Mouse (Mus musculus) neural tube, embryonic 14.5 days (tissue): ENCODE results near the gene Acot7. TPM values are rescaled to one million over a fixed set of nuclear protein-coding genes. Genes with fewer than 3 reads are reported as not detected.

Experiments used
- ATAC-seq: fragments of 200-750 bp; cut with Nextera tagmentation; 2 replicates; pipeline ENCODE4 v1.8.0; 2017; ENCODE audit warnings: low read depth, mild to moderate bottlenecking, moderate TSS enrichment, moderate library complexity
- H3K27ac ChIP-seq: fragments of 300-500 bp; sonication (generic); 2 replicates; pipeline ENCODE4 v1.5.1; 2014; ENCODE audit warnings: low read depth, mild to moderate bottlenecking, control low read depth, low read length, moderate library complexity, mixed read lengths
- H3K27me3 ChIP-seq: fragments of 300-500 bp; sonication (generic); 2 replicates; pipeline ENCODE4 v1.6.1; 2014; ENCODE audit warnings: low read length; ENCODE audit not compliant: control insufficient read depth, insufficient read depth
- H3K36me3 ChIP-seq: fragments of 300-500 bp; sonication (generic); 2 replicates; pipeline ENCODE4 v1.6.1; 2014; ENCODE audit warnings: low read length, mixed read lengths; ENCODE audit not compliant: control insufficient read depth, insufficient read depth
- H3K4me1 ChIP-seq: fragments of 300-500 bp; sonication (generic); 2 replicates; pipeline ENCODE4 v1.6.1; 2014; ENCODE audit warnings: low read length; ENCODE audit not compliant: control insufficient read depth, insufficient read depth
- H3K4me2 ChIP-seq: fragments of 300-500 bp; sonication (generic); 2 replicates; pipeline ENCODE4 v1.6.1; 2014; ENCODE audit warnings: mild to moderate bottlenecking, low read depth, low read length, control low read depth
- H3K4me3 ChIP-seq: fragments of 300-500 bp; sonication (generic); 2 replicates; pipeline ENCODE4 v1.5.1; 2014; ENCODE audit warnings: low read depth, low read length, control low read depth, mixed read lengths
- H3K9ac ChIP-seq: fragments of 300-500 bp; sonication (generic); replicated peaks from 2 replicates; pipeline ENCODE4 v1.6.1; 2014; ENCODE audit warnings: low read depth, mild to moderate bottlenecking, control low read depth, low read length, mixed read lengths
- H3K9me3 ChIP-seq: fragments of 300-500 bp; sonication (generic); 2 replicates; pipeline ENCODE4 v1.6.1; 2016; ENCODE audit warnings: low read length; ENCODE audit not compliant: control insufficient read depth
- WGBS: fragments of 180-500 bp; shearing (Covaris S2); extraction: QIAGEN DNeasy Blood & Tissue Kit; methylation state at CpG from one replicate; pipeline ENCODE4 v1.1.7; 2014; 5-methylcytosine and 5-hydroxymethylcytosine counted together
- polyA plus RNA-seq: library from polyadenylated mRNA; unstranded; fragments of >200 nt; fragmentation: Nextera tagmentation; extraction: Ambion mirVana; gene quantifications from 2 replicates; pipeline ENCODE4 v1.2.1, GENCODE M21; 2014

Acot7 gene
- polyA plus RNA-seq, 1 experiment from 2014 or later: 348 TPM

DNA sequence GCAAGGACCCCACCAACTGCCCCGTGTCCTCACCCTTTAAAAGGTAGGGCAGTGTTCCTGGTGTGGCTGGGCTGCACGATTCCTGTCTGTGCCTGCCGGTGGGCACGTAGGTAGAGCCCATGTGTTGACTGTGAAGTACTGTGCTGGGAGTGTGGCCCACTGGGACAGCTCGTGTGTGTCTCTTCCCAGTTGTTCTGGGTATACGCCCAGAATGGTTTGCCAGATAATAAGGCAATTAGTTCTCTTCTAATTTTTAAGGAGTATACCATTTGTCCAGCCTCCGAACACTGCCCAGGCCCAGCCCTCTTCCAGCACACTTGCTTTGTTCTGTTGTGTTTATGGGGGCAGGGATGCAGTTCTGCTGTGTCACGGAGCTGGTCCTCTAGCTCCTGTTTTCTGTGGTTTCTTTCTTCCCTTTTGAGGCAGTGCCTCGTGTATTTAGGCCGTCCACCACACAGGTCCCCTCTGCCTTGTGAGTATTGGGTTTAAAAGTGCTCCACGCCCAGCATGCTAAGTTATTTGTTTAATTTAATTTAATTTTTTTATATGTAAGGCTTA is 12.2 kb downstream of the Acot7 start:
- Histone ChIP-seq H3K4me1 (peaks cover 11% of the 10 kb centered on the region), H3K36me3 (no peaks in the 10 kb centered on the region), H3K9me3 (no peaks in the 10 kb centered on the region), H3K4me2 (no peak overlapping the region), H3K27me3 (no peaks in the 10 kb centered on the region), H3K9ac (no peak overlapping the region), H3K4me3 (no peak overlapping the region), H3K27ac (no peak overlapping the region)
- 51% methylated on average over 11 of the region's 11 CpGs for WGBS
- ATAC-seq: no peak

DNA sequence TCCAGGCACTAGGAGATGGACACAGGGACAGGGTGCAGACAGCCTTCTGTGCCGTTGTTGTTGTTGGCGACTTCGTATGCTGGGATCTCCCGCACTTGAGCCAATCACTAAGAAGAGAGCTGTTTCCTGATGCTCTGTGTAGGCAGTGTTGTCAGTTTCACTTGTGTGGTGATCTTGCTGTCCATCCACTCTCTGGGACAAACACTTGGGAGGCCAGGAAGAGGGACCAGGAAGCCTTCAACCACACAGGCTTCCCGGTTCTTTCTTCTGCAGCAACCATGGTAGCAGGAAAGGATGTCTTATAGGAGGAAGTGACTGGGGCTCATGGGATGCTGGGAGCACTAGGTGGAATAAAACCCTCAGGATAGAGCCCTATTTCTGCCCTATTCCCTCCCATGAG is 12.8 kb downstream of the Acot7 start:
- Histone ChIP-seq H3K9ac (no peak overlapping the region), H3K4me1 (peaks cover 8% of the 10 kb centered on the region), H3K4me3 (no peak overlapping the region), H3K27ac (no peak overlapping the region; the same call in 1 of the 2 replicates), H3K27me3 (no peaks in the 10 kb centered on the region), H3K4me2 (no peak overlapping the region), H3K9me3 (no peaks in the 10 kb centered on the region), H3K36me3 (no peaks in the 10 kb centered on the region)
- WGBS: 74% methylated on average over 5 of the region's 5 CpGs
- ATAC-seq: no peak

DNA sequence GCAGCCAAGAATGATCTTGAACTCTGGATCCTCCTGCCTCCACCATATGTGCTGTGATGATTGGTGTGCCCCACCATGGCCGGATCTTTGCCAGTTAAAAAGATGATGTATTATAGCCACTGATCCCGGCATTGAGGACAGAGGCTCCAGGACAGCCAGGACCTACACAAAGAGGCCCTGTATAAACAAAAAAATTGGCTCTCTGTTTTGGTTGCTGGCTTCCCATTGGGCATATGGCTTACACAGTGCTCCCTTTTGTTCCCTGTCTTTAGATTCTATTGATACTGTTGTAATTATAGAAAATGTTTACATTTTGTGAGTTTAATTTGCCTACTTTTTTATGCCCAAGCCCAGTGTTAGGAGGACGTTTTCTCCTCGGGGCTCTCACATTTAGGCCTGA is 14.6 kb downstream of the Acot7 start:
- no peaks in the 10 kb centered on the region for H3K4me1 ChIP-seq
- no peaks in the 10 kb centered on the region for H3K9me3 ChIP-seq
- no peak overlapping the region for H3K27ac ChIP-seq
- H3K9ac ChIP-seq: no peak overlapping the region
- no peaks in the 10 kb centered on the region for H3K36me3 ChIP-seq
- no peak for ATAC-seq
- 43% methylated on average over 4 of the region's 4 CpGs for WGBS
- H3K4me3 ChIP-seq: no peak overlapping the region
- no peak overlapping the region for H3K4me2 ChIP-seq
- H3K27me3 ChIP-seq: no peaks in the 10 kb centered on the region

DNA sequence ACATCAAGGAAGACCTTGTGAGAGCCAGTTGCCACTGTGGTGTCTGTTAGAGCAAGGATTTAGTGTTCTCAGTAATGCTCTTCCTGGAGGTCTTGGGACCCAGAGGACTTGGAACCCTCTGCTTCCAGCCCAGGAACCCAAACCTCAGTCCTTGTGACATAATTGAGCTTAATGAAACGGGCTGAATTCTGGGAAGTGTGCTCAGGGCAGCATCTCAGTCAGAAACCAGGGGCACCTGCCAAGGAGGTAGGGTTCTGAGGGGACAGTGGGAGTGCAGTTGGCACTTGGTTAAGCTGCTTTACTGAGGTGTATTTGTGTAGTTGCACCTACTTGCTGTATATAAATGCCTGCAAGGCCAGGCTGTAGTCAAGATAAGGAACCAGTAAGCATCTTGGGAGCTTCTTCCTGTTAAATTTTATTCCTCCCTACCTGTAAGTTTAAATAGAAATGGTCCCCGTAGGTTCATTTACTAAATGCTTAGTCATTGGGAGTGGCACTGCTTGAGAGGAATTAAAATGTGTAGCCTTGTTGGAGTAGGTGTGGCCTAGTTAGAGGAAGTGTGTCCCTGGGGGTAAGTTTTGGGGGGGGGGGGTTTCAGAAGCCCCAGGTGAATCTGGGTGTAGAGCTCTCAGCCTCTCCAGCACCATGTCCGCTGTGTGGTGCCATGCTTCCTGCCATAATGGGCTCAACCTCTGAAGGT is 16.7 kb downstream of the Acot7 start:
- no peak overlapping the region for H3K9ac ChIP-seq
- no peak for ATAC-seq
- H3K9me3 ChIP-seq: no peaks in the 10 kb centered on the region
- WGBS: 84% methylated on average over 3 of the region's 3 CpGs
- no peaks in the 10 kb centered on the region for H3K36me3 ChIP-seq
- no peak overlapping the region for H3K4me2 ChIP-seq
- H3K27ac ChIP-seq: no peak overlapping the region
- no peaks in the 10 kb centered on the region for H3K4me1 ChIP-seq
- H3K4me3 ChIP-seq: no peak overlapping the region
- H3K27me3 ChIP-seq: no peaks in the 10 kb centered on the region

DNA sequence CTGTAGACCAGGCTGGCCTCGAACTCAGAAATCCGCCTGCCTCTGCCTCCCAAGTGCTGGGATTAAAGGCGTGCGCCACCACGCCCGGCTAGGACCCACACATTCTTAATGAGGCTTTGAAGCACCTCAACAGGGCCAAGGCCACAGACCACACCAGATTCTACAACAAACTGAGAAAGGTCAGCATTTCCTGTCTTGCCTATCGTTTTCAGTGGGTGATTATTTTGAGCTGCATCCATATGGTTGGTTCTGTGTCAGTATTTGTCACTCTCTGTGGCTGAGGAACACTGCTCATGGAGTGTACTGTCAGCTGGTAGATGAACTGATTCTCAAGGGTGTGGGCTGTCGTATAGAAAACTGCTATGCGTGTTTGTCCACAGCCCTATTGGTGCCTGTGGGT is 18.3 kb downstream of the Acot7 start:
- H3K36me3 ChIP-seq: no peaks in the 10 kb centered on the region
- no peak overlapping the region for H3K4me3 ChIP-seq
- H3K27me3 ChIP-seq: no peaks in the 10 kb centered on the region
- no peak overlapping the region for H3K9ac ChIP-seq
- 96% methylated on average over 7 of the region's 9 CpGs for WGBS
- H3K9me3 ChIP-seq: no peaks in the 10 kb centered on the region
- H3K27ac ChIP-seq: no peak overlapping the region
- no peaks in the 10 kb centered on the region for H3K4me1 ChIP-seq
- no peak for ATAC-seq
- no peak overlapping the region for H3K4me2 ChIP-seq

DNA sequence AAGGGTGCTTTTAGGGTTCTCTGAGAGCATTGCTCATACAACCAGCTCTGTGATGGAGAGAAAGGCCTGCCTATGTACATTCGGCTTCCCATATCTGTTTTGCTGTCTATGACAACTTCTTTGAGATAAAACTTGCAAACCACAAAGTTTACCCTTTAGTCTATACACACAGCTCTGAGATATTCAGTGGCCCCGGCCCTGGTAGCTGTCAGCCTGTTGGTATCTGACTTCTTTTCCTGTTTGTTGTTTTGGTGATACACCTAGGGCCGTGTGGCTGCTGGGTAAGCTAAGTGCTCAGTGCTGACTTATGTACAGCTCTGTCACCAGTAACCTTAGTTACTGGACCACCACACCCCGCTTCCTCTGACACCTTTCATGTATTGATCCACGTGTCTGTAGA is 19.6 kb downstream of the Acot7 start:
- Histone ChIP-seq H3K9ac (no peak overlapping the region), H3K27ac (no peak overlapping the region), H3K4me1 (no peaks in the 10 kb centered on the region), H3K9me3 (no peaks in the 10 kb centered on the region), H3K4me3 (no peak overlapping the region), H3K27me3 (no peaks in the 10 kb centered on the region), H3K4me2 (no peak overlapping the region), H3K36me3 (no peaks in the 10 kb centered on the region)
- no peak for ATAC-seq
- WGBS: 85% methylated on average over 5 of the region's 5 CpGs

DNA sequence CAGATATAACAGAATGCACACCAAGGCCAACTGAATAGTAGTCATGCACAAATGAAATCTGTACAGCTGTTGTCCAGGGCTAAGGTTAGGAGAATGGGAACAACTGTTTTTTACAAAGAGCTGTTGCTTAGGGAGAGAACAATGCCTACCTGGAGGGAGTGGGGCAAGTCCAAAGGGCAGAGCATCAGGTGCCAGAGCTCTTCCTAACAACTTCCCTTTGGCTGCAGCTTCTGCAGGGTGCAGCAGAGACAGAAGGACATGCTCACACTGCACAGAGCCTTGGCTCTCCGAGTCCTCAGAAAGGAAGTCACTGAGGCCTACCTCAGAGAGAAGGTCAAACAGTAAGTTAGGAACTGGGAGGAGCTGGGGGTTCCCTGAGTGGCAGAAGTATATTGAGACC is 21.7 kb downstream of the Acot7 start:
- Histone ChIP-seq H3K27me3 (no peaks in the 10 kb centered on the region), H3K4me2 (no peak overlapping the region), H3K27ac (no peak overlapping the region), H3K4me3 (no peak overlapping the region), H3K9me3 (no peaks in the 10 kb centered on the region), H3K9ac (no peak overlapping the region), H3K36me3 (no peaks in the 10 kb centered on the region), H3K4me1 (no peaks in the 10 kb centered on the region)
- ATAC-seq: no peak
- WGBS: 79% methylated on average over 1 of the region's 1 CpGs

DNA sequence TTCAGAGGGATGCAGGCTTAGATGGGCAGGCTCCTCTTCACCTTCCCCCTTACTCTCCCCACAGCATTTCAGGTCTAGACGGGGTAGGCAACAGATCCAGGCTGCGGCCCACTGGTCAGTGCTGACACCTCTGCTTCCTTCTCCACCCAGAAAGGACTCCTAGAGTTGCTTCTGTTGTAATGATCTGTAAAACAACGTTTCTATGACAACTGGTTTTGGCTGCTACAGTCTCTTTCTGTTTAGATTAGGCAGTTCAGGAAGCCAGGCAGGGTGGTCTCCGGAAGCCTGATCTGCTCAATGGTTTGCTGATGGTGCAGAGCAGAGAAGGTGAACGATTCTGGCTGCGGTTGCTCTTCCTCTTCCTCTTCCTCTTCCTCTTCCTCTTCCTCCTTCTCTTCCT is 23.6 kb downstream of the Acot7 start:
- Histone ChIP-seq H3K4me3 (no peak overlapping the region), H3K9ac (no peak overlapping the region), H3K9me3 (no peaks in the 10 kb centered on the region), H3K27ac (no peak overlapping the region), H3K4me2 (no peak overlapping the region), H3K4me1 (no peaks in the 10 kb centered on the region), H3K36me3 (no peaks in the 10 kb centered on the region), H3K27me3 (no peaks in the 10 kb centered on the region)
- 78% methylated on average over 6 of the region's 6 CpGs for whole genome bisulfite sequencing
- no peak for ATAC-seq

DNA sequence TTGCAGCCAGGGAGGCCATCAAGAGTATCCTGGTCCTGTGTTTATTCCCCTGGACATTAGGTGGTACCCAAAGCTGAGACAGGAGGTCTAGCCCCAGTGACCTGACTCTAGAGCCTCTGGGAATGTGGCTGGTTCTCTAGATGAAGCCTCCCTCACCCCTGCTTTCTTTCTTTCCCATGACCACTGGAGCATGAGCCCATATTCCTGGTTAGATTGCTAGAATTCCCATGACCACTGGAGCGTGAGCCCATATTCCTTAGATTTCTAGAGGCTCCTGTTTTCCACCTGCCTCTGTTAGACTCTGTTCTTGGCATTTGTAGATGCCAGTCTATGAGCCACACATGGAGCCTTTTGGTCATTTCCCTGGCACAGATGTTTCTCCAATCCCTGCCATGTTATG is 24.5 kb downstream of the Acot7 start:
- no peaks in the 10 kb centered on the region for H3K36me3 ChIP-seq
- no peak overlapping the region for H3K27ac ChIP-seq
- H3K4me2 ChIP-seq: no peak overlapping the region
- no peak overlapping the region for H3K4me3 ChIP-seq
- no peak for ATAC-seq
- no peak overlapping the region for H3K9ac ChIP-seq
- no peaks in the 10 kb centered on the region for H3K27me3 ChIP-seq
- no peaks in the 10 kb centered on the region for H3K4me1 ChIP-seq
- no peaks in the 10 kb centered on the region for H3K9me3 ChIP-seq
- WGBS: 93% methylated on average over 1 of the region's 1 CpGs
